Mouse (Mus musculus) neural tube, embryonic 11.5 days (tissue): ENCODE measurements around the gene Cnpy4. TPM values are rescaled to one million over a fixed set of nuclear protein-coding genes. Genes with fewer than 3 reads are reported as not detected.

ENCODE experiments used
- ATAC-seq: fragments of 200-750 bp; cut with Nextera tagmentation; 2 replicates; pipeline ENCODE4 v1.8.0; 2017; ENCODE audit warnings: moderate number of reproducible peaks, mild to moderate bottlenecking, moderate TSS enrichment, moderate library complexity; ENCODE audit not compliant: insufficient read depth, low FRiP score, low TSS enrichment
- DNase-seq: peaks from one replicate; pipeline ENCODE4 v3.0.0-alpha.2; 2015; ENCODE audit warnings: low spot score
- H3K27ac ChIP-seq: fragments of 300-500 bp; sonication (generic); 2 replicates; pipeline ENCODE4 v1.5.1; 2014; ENCODE audit warnings: low read depth, mild to moderate bottlenecking, low read length
- H3K27me3 ChIP-seq: fragments of 300-500 bp; sonication (generic); 2 replicates; pipeline ENCODE4 v1.6.1; 2014; ENCODE audit warnings: mild to moderate bottlenecking, low read length, mixed read lengths; ENCODE audit not compliant: control insufficient read depth, insufficient read depth
- H3K36me3 ChIP-seq: fragments of 300-500 bp; sonication (generic); 2 replicates; pipeline ENCODE4 v1.6.1; 2014; ENCODE audit warnings: mild to moderate bottlenecking, low read length, moderate library complexity, mixed read lengths; ENCODE audit not compliant: control insufficient read depth, insufficient read depth
- H3K4me1 ChIP-seq: fragments of 300-500 bp; sonication (generic); 2 replicates; pipeline ENCODE4 v1.6.1; 2014; ENCODE audit warnings: low read length, mixed read lengths; ENCODE audit not compliant: control insufficient read depth, insufficient read depth
- H3K4me2 ChIP-seq: fragments of 300-500 bp; sonication (generic); 2 replicates; pipeline ENCODE4 v1.6.1; 2014; ENCODE audit warnings: low read depth, mild to moderate bottlenecking, moderate library complexity
- H3K4me3 ChIP-seq: fragments of 300-500 bp; sonication (generic); 2 replicates; pipeline ENCODE4 v1.5.1; 2014; ENCODE audit warnings: low read depth, low read length
- H3K9ac ChIP-seq: fragments of 300-500 bp; sonication (generic); 2 replicates; pipeline ENCODE4 v1.6.1; 2014; ENCODE audit warnings: mild to moderate bottlenecking, low read length
- H3K9me3 ChIP-seq: fragments of 300-500 bp; sonication (generic); 2 replicates; pipeline ENCODE4 v1.6.1; 2016; ENCODE audit warnings: low read length; ENCODE audit not compliant: control insufficient read depth
- WGBS: fragments of 180-500 bp; shearing (Covaris S2); extraction: QIAGEN DNeasy Blood & Tissue Kit; methylation state at CpG from one replicate; pipeline ENCODE4 v1.1.7; 2014; 5-methylcytosine and 5-hydroxymethylcytosine counted together
- polyA plus RNA-seq: library from polyadenylated mRNA; unstranded; fragments of >200 nt; fragmentation: Nextera tagmentation; extraction: Ambion mirVana; gene quantifications from 2 replicates; pipeline ENCODE4 v1.2.1, GENCODE M21; 2014

Cnpy4 gene
- polyA plus RNA-seq, 1 experiment from 2014 or later: 53.8 TPM

GRCm38 (mm10) chr5:138163610-138164009 is 23.7 kb upstream of the Cnpy4 start:
- peaks cover 7% of the 10 kb centered on the region; the same call in 1 of the 2 replicates for H3K4me1 ChIP-seq
- no peak overlapping the region for H3K4me2 ChIP-seq
- WGBS: 71% methylated on average over 10 of the region's 10 CpGs
- peaks cover 27% of the 10 kb centered on the region for H3K36me3 ChIP-seq
- no peak overlapping the region for H3K4me3 ChIP-seq
- no peaks in the 10 kb centered on the region for H3K9me3 ChIP-seq
- no peaks in the 10 kb centered on the region for H3K27me3 ChIP-seq
- H3K9ac ChIP-seq: no peak overlapping the region
- DNase-seq: no peak
- no peak for ATAC-seq
- no peak overlapping the region for H3K27ac ChIP-seq

- no peak overlapping the region for H3K4me2 ChIP-seq
- no peak overlapping the region for H3K9ac ChIP-seq
- no peak overlapping the region for H3K4me3 ChIP-seq
- no peaks in the 10 kb centered on the region for H3K9me3 ChIP-seq
- 83% methylated on average over 8 of the region's 8 CpGs for WGBS
- no peak for DNase-seq
- no peak for ATAC-seq
- H3K36me3 ChIP-seq: peaks cover 27% of the 10 kb centered on the region
- peaks cover 15% of the 10 kb centered on the region for H3K4me1 ChIP-seq
- no peak overlapping the region for H3K27ac ChIP-seq
- H3K27me3 ChIP-seq: no peaks in the 10 kb centered on the region
These were observed 21.7 kb upstream of the Cnpy4 start for GRCm38 (mm10) chr5:138165594-138165993.

- no peaks in the 10 kb centered on the region for H3K27me3 ChIP-seq
These were observed 16.2 kb upstream of the Cnpy4 start for GRCm38 (mm10) chr5:138170936-138171561.

GRCm38 (mm10) chr5:138171695-138172491 is 15.4 kb upstream of the Cnpy4 start, which contains the start of the genes Ap4m1 and Mcm7:
Gene Ap4m1, plus strand, starts transcription at chr5:138172002.
Gene Mcm7, minus strand, starts transcription at chr5:138172422.
- peaks cover 11% of the 10 kb centered on the region for H3K36me3 ChIP-seq
- peak within 1 kb of the TSS; percentile 90 for H3K9ac ChIP-seq
- no peaks in the 10 kb centered on the region for H3K9me3 ChIP-seq
- DNase-seq: peak; percentile 92
- ATAC-seq: peak; percentile 93
- H3K4me1 ChIP-seq: peaks cover 12% of the 10 kb centered on the region
- peak within 1 kb of the TSS; percentile 82 for H3K4me3 ChIP-seq
- under 1% methylated on average over 54 of the region's 54 CpGs for WGBS
- peak within 1 kb of the TSS; percentile 88 for H3K4me2 ChIP-seq
- H3K27me3 ChIP-seq: no peaks in the 10 kb centered on the region
- peak within 1 kb of the TSS; percentile 93 for H3K27ac ChIP-seq

More at GRCm38 (mm10) chr5:138170936-138171561, 16.2 kb upstream of the Cnpy4 start:
- peak overlapping the region; percentile 93 for H3K27ac ChIP-seq
- no peaks in the 10 kb centered on the region for H3K9me3 ChIP-seq
- under 1% methylated on average over 47 of the region's 47 CpGs for WGBS
- H3K36me3 ChIP-seq: peaks cover 12% of the 10 kb centered on the region
- ATAC-seq (peak; percentile 87), DNase-seq (peak; percentile 97)
- peak overlapping the region; percentile 82 for H3K4me3 ChIP-seq
- peak overlapping the region; percentile 88 for H3K4me2 ChIP-seq
- H3K9ac ChIP-seq: peak overlapping the region; percentile 90
- H3K4me1 ChIP-seq: peaks cover 12% of the 10 kb centered on the region

DNA sequence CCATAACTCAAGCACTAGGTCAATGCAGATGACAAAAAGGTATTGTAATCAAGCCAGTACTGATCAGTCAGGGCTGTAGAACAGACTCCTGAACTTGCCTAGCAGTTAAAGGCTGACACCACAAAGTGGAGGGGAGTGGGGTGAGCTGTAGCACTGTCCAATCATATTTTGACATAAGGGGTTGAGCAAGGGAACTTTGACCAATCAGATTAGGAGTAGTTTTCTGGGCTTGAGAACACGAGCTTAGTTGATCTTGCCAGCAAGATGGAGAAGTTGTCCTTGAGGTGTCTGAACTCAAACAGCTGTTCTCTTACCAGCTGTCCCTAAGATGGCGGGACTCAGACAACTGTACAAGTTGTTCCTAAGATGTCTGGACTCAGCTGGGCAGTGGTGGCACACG is 14.1 kb upstream of the Cnpy4 start:
- ATAC-seq (no peak), DNase-seq (no peak)
- Histone ChIP-seq H3K27me3 (no peaks in the 10 kb centered on the region), H3K9me3 (no peaks in the 10 kb centered on the region), H3K27ac (no peak overlapping the region), H3K36me3 (peaks cover 11% of the 10 kb centered on the region), H3K4me1 (peaks cover 12% of the 10 kb centered on the region), H3K4me2 (no peak overlapping the region; the same call in 1 of the 2 replicates), H3K4me3 (no peak overlapping the region), H3K9ac (no peak overlapping the region)
- 87% methylated on average over 3 of the region's 3 CpGs for WGBS

- Histone ChIP-seq H3K9me3 (no peaks in the 10 kb centered on the region), H3K9ac (peak overlapping the region; percentile 67), H3K27ac (no peak overlapping the region), H3K4me3 (peak overlapping the region; percentile 51), H3K4me1 (0 out of 2 replicates have a peak, but pooled peaks cover 5% of the 10 kb centered on the region), H3K36me3 (no peaks in the 10 kb centered on the region; the same call in none of the 2 replicates), H3K27me3 (no peaks in the 10 kb centered on the region), H3K4me2 (peak overlapping the region; percentile 53)
- DNase-seq (peak; percentile 55), ATAC-seq (peak; percentile 81)
- WGBS: under 1% methylated on average over 10 of the region's 10 CpGs
These were observed 499 bp downstream of the Cnpy4 start for GRCm38 (mm10) chr5:138187661-138188306.

DNA sequence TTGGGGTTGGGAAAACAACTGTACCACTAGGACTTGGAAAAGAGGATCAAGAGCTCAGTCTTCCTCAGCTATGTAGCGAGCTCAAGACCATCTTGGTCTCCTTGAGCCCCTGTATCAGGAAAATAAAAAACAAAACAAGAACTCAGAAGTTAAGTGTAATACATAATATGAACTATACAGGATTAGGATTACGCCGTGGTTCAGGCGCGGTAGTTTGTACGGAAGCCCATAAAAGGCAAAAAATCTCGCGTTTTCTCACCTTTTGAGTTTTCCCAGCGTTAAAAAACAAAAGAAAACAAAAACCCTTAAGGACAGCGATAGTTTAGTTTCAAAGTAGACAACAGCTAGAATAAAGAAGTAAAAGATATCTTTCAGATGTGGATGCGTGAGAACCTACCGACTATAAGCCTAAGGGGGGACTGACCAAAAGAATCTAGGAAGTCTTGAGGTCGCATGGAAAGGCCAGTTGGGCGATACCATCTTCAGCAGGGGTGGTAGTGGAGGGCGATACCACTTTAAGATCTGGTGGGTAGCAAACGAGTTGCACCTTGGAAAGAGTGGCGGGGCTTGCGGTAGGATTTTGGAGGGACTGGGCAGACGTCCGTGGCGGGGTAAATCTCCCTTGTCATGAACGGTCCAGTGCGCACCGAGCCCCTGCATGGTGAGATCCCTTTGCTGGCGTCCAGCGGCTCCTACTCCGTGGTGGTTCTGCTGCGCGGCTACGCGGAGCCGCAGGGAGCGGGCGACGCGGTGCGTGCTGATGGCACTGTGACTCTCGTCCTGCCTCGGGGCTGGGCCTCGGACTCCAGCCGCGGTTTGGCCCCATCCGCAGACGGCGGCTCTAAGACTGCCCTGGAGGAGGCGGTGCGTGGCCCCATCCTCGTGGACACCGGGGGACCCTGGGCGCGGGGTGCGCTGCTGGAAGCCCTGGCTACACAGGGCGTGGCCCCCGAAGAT is 6.8 kb downstream of the Cnpy4 start, which contains the start of gene Mblac1:
Gene Mblac1, plus strand, starts transcription at position 544 of the 957 bp plus-strand sequence.
- ATAC-seq (peak; percentile 82), DNase-seq (peak; percentile 88)
- Histone ChIP-seq H3K4me2 (peak within 1 kb of the TSS; percentile 99), H3K4me1 (peaks cover 4% of the 10 kb centered on the region; the same call in 1 of the 2 replicates), H3K9ac (peak within 1 kb of the TSS; percentile 86), H3K27me3 (no peaks in the 10 kb centered on the region), H3K4me3 (peak within 1 kb of the TSS; percentile 67), H3K27ac (peak within 1 kb of the TSS; percentile 76), H3K9me3 (no peaks in the 10 kb centered on the region), H3K36me3 (no peaks in the 10 kb centered on the region; the same call in none of the 2 replicates)
- WGBS: 8% methylated on average over 54 of the region's 54 CpGs
